Mouse (Mus musculus): ENCODE results near the gene Urah. TPM values are rescaled to one million over a fixed set of nuclear protein-coding genes. Genes with fewer than 3 reads are reported as not detected.
A peak's percentile ranks its signal among the peaks of the same experiment; 100 is the strongest.

Gene Urah
- polyA plus RNA-seq, 1 experiment from 2014 or later, result 26.7 TPM

DNA sequence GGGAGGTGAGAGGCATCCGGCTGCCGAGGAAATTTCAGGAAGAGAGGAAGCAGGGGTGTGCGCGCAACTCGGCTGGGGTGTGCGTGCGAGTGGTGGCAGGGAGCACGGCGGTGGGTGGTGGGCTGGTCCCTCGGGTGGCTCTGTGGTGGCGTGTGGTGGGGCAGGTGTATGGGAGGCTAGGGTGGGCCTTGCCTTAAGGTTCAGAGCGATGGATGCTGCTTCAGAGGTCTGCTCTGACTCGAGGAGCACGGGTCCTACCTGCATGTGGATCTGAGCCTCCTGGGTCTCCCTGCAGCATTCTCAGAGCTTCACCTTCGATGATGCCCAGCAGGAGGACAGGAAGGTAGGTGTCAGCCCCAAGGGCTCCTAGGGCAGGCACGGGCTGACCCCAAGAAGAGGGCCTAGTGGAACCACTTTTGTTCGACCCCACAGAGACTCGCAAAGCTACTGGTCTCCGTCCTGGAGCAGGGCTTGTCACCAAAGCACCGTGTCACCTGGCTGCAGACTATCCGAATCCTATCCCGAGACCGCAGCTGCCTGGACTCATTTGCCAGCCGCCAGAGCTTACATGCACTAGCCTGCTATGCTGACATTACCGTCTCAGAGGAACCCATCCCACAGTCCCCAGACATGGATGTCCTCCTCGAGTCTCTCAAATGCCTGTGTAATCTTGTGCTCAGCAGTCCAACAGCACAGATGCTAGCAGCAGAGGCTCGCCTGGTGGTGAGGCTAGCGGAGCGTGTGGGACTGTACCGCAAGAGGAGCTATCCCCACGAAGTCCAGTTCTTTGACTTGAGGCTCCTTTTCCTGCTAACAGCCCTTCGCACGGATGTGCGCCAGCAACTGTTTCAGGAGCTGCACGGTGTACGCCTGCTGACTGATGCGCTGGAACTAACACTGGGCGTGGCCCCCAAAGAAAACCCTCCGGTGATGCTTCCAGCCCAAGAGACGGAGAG is 23.0 kb downstream of the Urah start, which contains the start of gene Bet1l:
TSS of gene Bet1l (minus strand) at position 28 of the 956 bp plus-strand sequence.
- Histone ChIP-seq H3K9me3 (replicated peaks; ENCODE audit: control insufficient read depth, low read length) (no peaks in the 10 kb centered on the region), H3K9ac (ENCODE audit: low read length) (peak within 1 kb of the TSS; percentile 95), H3K4me3 (replicated peaks; ENCODE audit: low read length) (peak within 1 kb of the TSS; percentile 95), H3K27me3 (ENCODE audit: control insufficient read depth, insufficient read depth, low read length) (no peaks in the 10 kb centered on the region), H3K4me2 (ENCODE audit: low read depth, low read length) (peak within 1 kb of the TSS; percentile 98), H3K4me1 (ENCODE audit: control insufficient read depth, insufficient read depth, low read length) (peaks cover 24% of the 10 kb centered on the region), H3K27ac (ENCODE audit: low read length) (peak within 1 kb of the TSS; percentile 97), H3K36me3 (ENCODE audit: control insufficient read depth, insufficient read depth, low read length) (peaks cover 26% of the 10 kb centered on the region)
- ATAC-seq (ENCODE audit: insufficient read depth, low FRiP score), result peak; percentile 31; the same call in 1 of the 2 replicates
- 32% methylated on average over 40 of the region's 40 CpGs for WGBS

DNA sequence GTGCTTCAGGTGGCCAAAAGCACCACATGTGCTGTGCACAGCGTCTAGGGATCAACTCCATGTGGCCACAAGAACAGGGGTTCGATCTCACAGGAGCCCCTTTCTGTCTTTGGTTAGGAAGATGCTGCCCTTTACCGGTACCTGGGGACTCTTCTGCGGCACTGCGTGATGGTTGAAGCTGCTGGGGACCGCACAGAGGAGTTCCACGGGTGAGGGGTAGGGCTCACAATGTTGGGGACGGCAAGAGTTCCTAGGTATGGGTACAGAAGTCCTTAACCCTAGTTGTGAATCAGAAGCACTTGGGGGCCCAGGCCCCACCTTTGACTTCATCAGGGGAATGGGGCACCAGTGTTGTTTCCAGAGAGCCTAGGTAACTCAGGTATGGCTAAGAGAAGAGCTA is 23.9 kb downstream of the Urah start:
- Histone ChIP-seq H3K36me3 (ENCODE audit: control insufficient read depth, insufficient read depth, low read length) (peaks cover 33% of the 10 kb centered on the region), H3K4me1 (ENCODE audit: control insufficient read depth, insufficient read depth, low read length) (peaks cover 24% of the 10 kb centered on the region), H3K9me3 (replicated peaks; ENCODE audit: control insufficient read depth, low read length) (no peaks in the 10 kb centered on the region), H3K27me3 (ENCODE audit: control insufficient read depth, insufficient read depth, low read length) (no peaks in the 10 kb centered on the region), H3K9ac (ENCODE audit: low read length) (peak overlapping the region; percentile 95; the same call in 1 of the 2 replicates), H3K4me3 (replicated peaks; ENCODE audit: low read length) (0 out of 2 replicates have a peak overlapping the region, but pooled peaks have one; percentile 95), H3K4me2 (ENCODE audit: low read depth, low read length) (peak overlapping the region; percentile 98), H3K27ac (ENCODE audit: low read length) (no peak overlapping the region)
- ATAC-seq (ENCODE audit: insufficient read depth, low FRiP score), result no peak
- 95% methylated on average over 8 of the region's 8 CpGs for WGBS

DNA sequence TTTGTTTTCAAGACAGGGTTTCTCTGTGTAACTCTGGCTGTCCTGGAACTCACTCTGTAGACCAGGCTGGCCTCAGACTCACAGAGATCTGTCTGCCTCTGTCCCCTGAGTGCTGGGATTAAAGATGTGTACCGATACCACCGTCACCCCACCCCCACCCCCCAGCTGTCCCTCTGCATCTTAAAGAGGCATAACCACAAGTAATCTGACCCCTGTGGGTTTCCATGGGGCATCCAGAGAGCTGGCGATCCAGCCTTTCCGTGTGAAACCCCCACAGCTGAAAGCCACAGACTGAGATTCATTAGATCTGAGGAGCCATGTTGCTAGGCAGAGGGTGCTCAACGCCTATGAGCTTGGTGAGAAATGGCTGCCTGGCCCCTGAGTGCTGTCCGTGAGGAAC is 25.2 kb downstream of the Urah start:
- Histone ChIP-seq H3K9me3 (replicated peaks; ENCODE audit: control insufficient read depth, low read length) (no peaks in the 10 kb centered on the region), H3K36me3 (ENCODE audit: control insufficient read depth, insufficient read depth, low read length) (peaks cover 32% of the 10 kb centered on the region), H3K4me1 (ENCODE audit: control insufficient read depth, insufficient read depth, low read length) (peaks cover 20% of the 10 kb centered on the region), H3K4me2 (ENCODE audit: low read depth, low read length) (no peak overlapping the region), H3K9ac (ENCODE audit: low read length) (no peak overlapping the region), H3K4me3 (replicated peaks; ENCODE audit: low read length) (no peak overlapping the region), H3K27me3 (ENCODE audit: control insufficient read depth, insufficient read depth, low read length) (no peaks in the 10 kb centered on the region), H3K27ac (ENCODE audit: low read length) (no peak overlapping the region)
- no peak for ATAC-seq (ENCODE audit: insufficient read depth, low FRiP score)
- 73% methylated on average over 6 of the region's 6 CpGs for WGBS

DNA sequence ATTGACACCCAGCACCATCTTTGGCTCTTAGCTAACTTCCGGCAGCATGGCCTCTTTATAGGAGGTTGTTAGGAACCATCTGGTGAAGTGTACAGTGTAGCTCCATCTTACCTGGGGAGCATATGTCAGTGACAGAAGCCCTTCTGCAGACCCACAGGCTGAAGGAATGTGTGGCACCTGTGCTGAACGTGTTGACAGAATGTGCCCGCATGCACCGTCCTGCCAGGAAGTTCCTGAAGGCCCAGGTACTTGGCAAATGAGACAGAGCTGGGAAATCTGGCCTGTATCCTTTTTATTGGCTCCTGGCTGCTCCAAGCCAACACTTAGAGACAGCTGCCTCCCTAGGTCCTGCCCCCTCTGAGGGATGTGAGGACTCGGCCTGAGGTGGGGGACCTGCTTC is 25.9 kb downstream of the Urah start:
- Histone ChIP-seq H3K36me3 (ENCODE audit: control insufficient read depth, insufficient read depth, low read length) (peaks cover 32% of the 10 kb centered on the region), H3K9ac (ENCODE audit: low read length) (no peak overlapping the region), H3K27ac (ENCODE audit: low read length) (no peak overlapping the region), H3K9me3 (replicated peaks; ENCODE audit: control insufficient read depth, low read length) (no peaks in the 10 kb centered on the region), H3K4me1 (ENCODE audit: control insufficient read depth, insufficient read depth, low read length) (peaks cover 13% of the 10 kb centered on the region), H3K4me2 (ENCODE audit: low read depth, low read length) (no peak overlapping the region), H3K4me3 (replicated peaks; ENCODE audit: low read length) (no peak overlapping the region), H3K27me3 (ENCODE audit: control insufficient read depth, insufficient read depth, low read length) (no peaks in the 10 kb centered on the region)
- ATAC-seq (ENCODE audit: insufficient read depth, low FRiP score), result no peak
- 89% methylated on average over 5 of the region's 5 CpGs for WGBS

DNA sequence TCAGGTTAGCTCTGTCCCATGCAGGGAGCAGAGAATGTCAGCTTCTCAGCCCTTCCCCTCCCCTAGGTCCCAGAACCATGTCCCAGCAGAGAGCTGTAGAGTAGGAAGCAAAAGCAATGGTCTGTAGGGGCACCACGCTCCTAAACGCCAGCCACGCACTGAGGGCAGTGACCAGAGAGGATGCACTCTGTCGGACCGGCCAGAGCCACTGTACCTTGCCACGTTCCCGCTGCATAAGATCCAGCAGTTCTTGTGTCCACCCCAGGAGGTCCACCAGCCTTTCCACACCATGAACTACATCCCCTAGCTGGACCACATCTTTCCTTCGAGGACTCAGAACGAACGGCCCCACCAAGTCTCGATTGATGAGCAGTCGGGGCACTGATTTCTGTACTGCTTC is 29.9 kb downstream of the Urah start:
- Histone ChIP-seq H3K9me3 (replicated peaks; ENCODE audit: control insufficient read depth, low read length) (no peaks in the 10 kb centered on the region), H3K4me1 (ENCODE audit: control insufficient read depth, insufficient read depth, low read length) (no peaks in the 10 kb centered on the region), H3K27me3 (ENCODE audit: control insufficient read depth, insufficient read depth, low read length) (no peaks in the 10 kb centered on the region), H3K4me2 (ENCODE audit: low read depth, low read length) (no peak overlapping the region), H3K4me3 (replicated peaks; ENCODE audit: low read length) (no peak overlapping the region), H3K27ac (ENCODE audit: low read length) (no peak overlapping the region), H3K36me3 (ENCODE audit: control insufficient read depth, insufficient read depth, low read length) (peaks cover 28% of the 10 kb centered on the region), H3K9ac (ENCODE audit: low read length) (no peak overlapping the region)
- 89% methylated on average over 12 of the region's 12 CpGs for WGBS
- ATAC-seq (ENCODE audit: insufficient read depth, low FRiP score), result no peak

DNA sequence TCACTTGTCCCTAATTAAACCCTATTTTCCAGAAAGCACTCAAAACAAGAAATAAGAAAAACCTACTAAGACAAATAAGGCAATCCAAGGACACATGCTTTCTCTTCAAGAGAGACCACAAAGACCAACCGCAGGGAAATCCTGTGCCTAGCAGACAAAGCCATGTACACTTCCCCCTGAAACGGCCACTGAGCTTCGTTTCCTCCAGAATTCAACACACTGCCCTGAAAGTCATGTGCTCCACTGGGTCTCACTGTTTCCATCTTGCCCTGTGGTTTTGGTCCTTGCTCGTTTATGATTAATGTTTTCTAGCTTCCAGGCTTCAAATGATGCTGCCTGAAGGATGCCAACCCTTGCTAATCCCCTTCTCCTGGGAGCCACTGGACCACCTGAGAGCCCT is 39.4 kb downstream of the Urah start:
- H3K4me3 ChIP-seq (replicated peaks; ENCODE audit: low read length), result no peak overlapping the region
- no peaks in the 10 kb centered on the region for H3K9me3 ChIP-seq (replicated peaks; ENCODE audit: control insufficient read depth, low read length)
- no peaks in the 10 kb centered on the region for H3K4me1 ChIP-seq (ENCODE audit: control insufficient read depth, insufficient read depth, low read length)
- H3K27me3 ChIP-seq (ENCODE audit: control insufficient read depth, insufficient read depth, low read length), result no peaks in the 10 kb centered on the region
- H3K36me3 ChIP-seq (ENCODE audit: control insufficient read depth, insufficient read depth, low read length), result no peaks in the 10 kb centered on the region; the same call in 1 of the 2 replicates
- no peak overlapping the region for H3K4me2 ChIP-seq (ENCODE audit: low read depth, low read length)
- no peak overlapping the region for H3K9ac ChIP-seq (ENCODE audit: low read length)
- 80% methylated on average over 4 of the region's 4 CpGs for WGBS
- ATAC-seq (ENCODE audit: insufficient read depth, low FRiP score), result no peak
- no peak overlapping the region for H3K27ac ChIP-seq (ENCODE audit: low read length)

DNA sequence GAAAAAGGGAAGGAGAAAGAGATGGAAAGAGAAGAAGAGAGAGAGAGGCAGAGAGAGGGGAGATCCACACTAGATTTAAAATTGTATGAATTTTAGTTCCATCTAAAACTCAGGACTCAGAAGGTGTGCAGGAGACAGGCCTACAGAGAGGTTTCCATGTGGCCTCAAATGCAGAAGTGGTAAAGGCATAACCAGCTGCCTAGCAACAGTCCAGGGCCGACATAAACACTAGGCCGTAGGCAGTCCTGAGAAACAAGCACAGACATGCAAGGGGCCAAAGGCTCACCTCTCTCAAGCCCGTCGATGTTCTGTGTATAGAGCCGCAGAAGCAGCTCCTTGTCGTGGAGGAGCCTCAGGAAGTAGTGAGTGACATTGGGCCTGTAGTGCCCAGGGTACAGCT is 42.5 kb downstream of the Urah start:
- WGBS, result 75% methylated on average over 6 of the region's 6 CpGs
- no peak overlapping the region for H3K4me2 ChIP-seq (ENCODE audit: low read depth, low read length)

DNA sequence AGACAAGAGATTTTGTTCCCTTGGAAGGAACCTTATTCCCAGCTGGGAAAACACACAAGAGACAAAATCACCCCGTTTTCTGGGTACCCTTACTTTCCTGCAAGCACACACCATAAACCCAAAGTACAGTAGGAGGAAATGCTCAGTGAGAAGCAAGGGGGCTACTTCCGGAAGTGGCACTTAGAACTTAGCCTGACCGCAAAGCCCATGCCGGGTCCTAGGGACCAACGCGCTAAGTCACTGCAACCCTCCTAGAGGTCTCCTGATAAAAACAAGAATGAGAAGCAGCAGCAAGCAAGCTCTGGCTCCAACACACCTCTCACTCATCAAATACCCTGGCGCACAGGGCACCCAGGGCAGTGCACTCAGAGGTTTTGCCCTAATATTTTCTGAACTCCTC is 44.5 kb downstream of the Urah start:
- Histone ChIP-seq H3K27ac (ENCODE audit: low read length) (no peak overlapping the region), H3K9ac (ENCODE audit: low read length) (no peak overlapping the region), H3K4me3 (replicated peaks; ENCODE audit: low read length) (no peak overlapping the region), H3K27me3 (ENCODE audit: control insufficient read depth, insufficient read depth, low read length) (no peaks in the 10 kb centered on the region), H3K36me3 (ENCODE audit: control insufficient read depth, insufficient read depth, low read length) (no peaks in the 10 kb centered on the region; the same call in 1 of the 2 replicates), H3K4me2 (ENCODE audit: low read depth, low read length) (no peak overlapping the region), H3K4me1 (ENCODE audit: control insufficient read depth, insufficient read depth, low read length) (peaks cover 9% of the 10 kb centered on the region; the same call in 1 of the 2 replicates), H3K9me3 (replicated peaks; ENCODE audit: control insufficient read depth, low read length) (no peaks in the 10 kb centered on the region)
- no peak for ATAC-seq (ENCODE audit: insufficient read depth, low FRiP score)
- WGBS, result 85% methylated on average over 7 of the region's 7 CpGs

More for the DNA sequence above, 42.5 kb downstream of the Urah start:
- no peak overlapping the region for H3K9ac ChIP-seq (ENCODE audit: low read length)
- no peak overlapping the region for H3K4me3 ChIP-seq (replicated peaks; ENCODE audit: low read length)
- no peaks in the 10 kb centered on the region for H3K27me3 ChIP-seq (ENCODE audit: control insufficient read depth, insufficient read depth, low read length)
- H3K9me3 ChIP-seq (replicated peaks; ENCODE audit: control insufficient read depth, low read length), result no peaks in the 10 kb centered on the region
- no peak for ATAC-seq (ENCODE audit: insufficient read depth, low FRiP score)
- H3K27ac ChIP-seq (ENCODE audit: low read length), result no peak overlapping the region
- no peaks in the 10 kb centered on the region; the same call in 1 of the 2 replicates for H3K36me3 ChIP-seq (ENCODE audit: control insufficient read depth, insufficient read depth, low read length)
- H3K4me1 ChIP-seq (ENCODE audit: control insufficient read depth, insufficient read depth, low read length), result 0 out of 2 replicates have a peak, but pooled peaks cover 5% of the 10 kb centered on the region

DNA sequence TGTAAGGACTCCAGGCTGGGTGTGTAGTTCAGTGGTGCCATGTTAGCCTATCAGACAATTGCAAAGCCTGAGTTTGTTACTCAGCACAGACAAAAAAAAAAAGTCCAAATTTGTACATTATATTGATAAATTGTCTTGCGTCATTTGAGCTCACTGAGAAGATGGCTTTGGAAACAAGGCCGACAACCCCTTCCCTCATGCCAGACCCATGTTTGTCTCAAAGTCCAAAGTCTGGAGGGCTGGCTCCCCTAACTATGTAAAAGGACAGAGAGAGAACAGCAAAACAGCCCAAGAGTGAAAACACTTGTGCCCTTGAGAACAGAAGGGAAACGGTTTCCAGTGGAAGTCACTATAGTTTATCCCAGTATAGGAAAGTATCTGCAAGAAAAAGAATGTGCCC is 45.6 kb downstream of the Urah start:
- H3K36me3 ChIP-seq (ENCODE audit: control insufficient read depth, insufficient read depth, low read length), result no peaks in the 10 kb centered on the region; the same call in 1 of the 2 replicates
- no peak for ATAC-seq (ENCODE audit: insufficient read depth, low FRiP score)
- H3K27me3 ChIP-seq (ENCODE audit: control insufficient read depth, insufficient read depth, low read length), result no peaks in the 10 kb centered on the region
- H3K4me3 ChIP-seq (replicated peaks; ENCODE audit: low read length), result no peak overlapping the region
- no peak overlapping the region for H3K9ac ChIP-seq (ENCODE audit: low read length)
- peaks cover 9% of the 10 kb centered on the region; the same call in 1 of the 2 replicates for H3K4me1 ChIP-seq (ENCODE audit: control insufficient read depth, insufficient read depth, low read length)
- no peaks in the 10 kb centered on the region for H3K9me3 ChIP-seq (replicated peaks; ENCODE audit: control insufficient read depth, low read length)
- WGBS, result 71% methylated on average over 3 of the region's 3 CpGs
- H3K4me2 ChIP-seq (ENCODE audit: low read depth, low read length), result no peak overlapping the region; the same call in 1 of the 2 replicates
- no peak overlapping the region for H3K27ac ChIP-seq (ENCODE audit: low read length)
